Mouse (Mus musculus) lung, postnatal 0 days (tissue): ENCODE data around the gene Dcaf7. TPM values are rescaled to one million over a fixed set of nuclear protein-coding genes. Genes with fewer than 3 reads are reported as not detected.

Experiments
- ATAC-seq: fragments of 200-750 bp; cut with Nextera tagmentation; 2 replicates; pipeline ENCODE4 v1.8.0; 2017; ENCODE audit warnings: moderate library complexity
- DNase-seq: peaks from one replicate; pipeline ENCODE4 v3.0.0-alpha.2; 2016; ENCODE audit warnings: low spot score
- H3K27ac ChIP-seq: fragments of 300-500 bp; sonication (generic); 2 replicates; pipeline ENCODE4 v1.5.1; 2014; ENCODE audit warnings: antibody characterized with exemption, mild to moderate bottlenecking, low read length, mixed read lengths
- H3K27me3 ChIP-seq: fragments of 300-500 bp; sonication (generic); replicated peaks from 2 replicates; pipeline ENCODE4 v1.6.1; 2014; ENCODE audit warnings: low read length, mixed read lengths; ENCODE audit not compliant: insufficient read depth
- H3K36me3 ChIP-seq: fragments of 300-500 bp; sonication (generic); 2 replicates; pipeline ENCODE4 v1.6.1; 2014; ENCODE audit warnings: low read length, mixed read lengths; ENCODE audit not compliant: insufficient read depth
- H3K4me1 ChIP-seq: fragments of 300-500 bp; sonication (generic); 2 replicates; pipeline ENCODE4 v1.6.1; 2014; ENCODE audit warnings: antibody characterized with exemption, low read depth, low read length, mixed read lengths; ENCODE audit not compliant: insufficient read depth
- H3K4me2 ChIP-seq: fragments of 300-500 bp; sonication (generic); replicated peaks from 2 replicates; pipeline ENCODE4 v1.6.1; 2014; ENCODE audit warnings: low read depth, mild to moderate bottlenecking, low read length, moderate library complexity, mixed read lengths
- H3K4me3 ChIP-seq: fragments of 300-500 bp; sonication (generic); 2 replicates; pipeline ENCODE4 v1.5.1; 2014; ENCODE audit warnings: low read depth, low read length
- H3K9ac ChIP-seq: fragments of 300-500 bp; sonication (generic); replicated peaks from 2 replicates; pipeline ENCODE4 v1.6.1; 2014; ENCODE audit warnings: low read depth, mild to moderate bottlenecking
- H3K9me3 ChIP-seq: fragments of 300-500 bp; sonication (generic); 2 replicates; pipeline ENCODE4 v1.6.1; 2016; ENCODE audit warnings: low read length, mixed read lengths
- CTCF ChIP-seq: IDR thresholded peaks from 2 replicates; pipeline ENCODE4 v1.5.1; 2016; ENCODE audit warnings: antibody characterized with exemption, mild to moderate bottlenecking
- EP300 ChIP-seq: IDR thresholded peaks from 2 replicates; pipeline ENCODE4 v1.6.1; 2016; ENCODE audit warnings: antibody characterized with exemption, mild to moderate bottlenecking, control low read depth
- WGBS: fragments of 180-500 bp; shearing (Covaris S2); extraction: QIAGEN DNeasy Blood & Tissue Kit; methylation state at CpG from one replicate; pipeline ENCODE4 v1.1.7; 2014; 5-methylcytosine and 5-hydroxymethylcytosine counted together
- polyA plus RNA-seq: library from polyadenylated mRNA; unstranded; fragments of >200 nt; fragmentation: Nextera tagmentation; extraction: Ambion mirVana; gene quantifications from 2 replicates; pipeline ENCODE4 v1.2.1, GENCODE M21; 2015

Dcaf7 gene
- polyA plus RNA-seq, 1 experiment from 2014 or later, result 26.6 TPM

GRCm38 (mm10) chr11:106001718-106002117 is 35.0 kb upstream of the Dcaf7 start:
- Histone ChIP-seq H3K4me3 (no peak overlapping the region), H3K4me1 (no peaks in the 10 kb centered on the region), H3K9ac (no peak overlapping the region), H3K27ac (no peak overlapping the region), H3K27me3 (no peaks in the 10 kb centered on the region), H3K36me3 (no peaks in the 10 kb centered on the region), H3K9me3 (no peaks in the 10 kb centered on the region), H3K4me2 (no peak overlapping the region)
- no peak for ATAC-seq
- DNase-seq, result peak; percentile 73
- TF ChIP-seq CTCF (peak; percentile 74), EP300 (no peak)
- 39% methylated on average over 4 of the region's 4 CpGs for WGBS

- 65% methylated on average over 1 of the region's 1 CpGs for WGBS
Observed at GRCm38 (mm10) chr11:106004576-106004975, 32.1 kb upstream of the Dcaf7 start.

GRCm38 (mm10) chr11:106005970-106006369 is 30.7 kb upstream of the Dcaf7 start:
- H3K4me2 ChIP-seq, result no peak overlapping the region
- H3K9ac ChIP-seq, result no peak overlapping the region
- no peak for DNase-seq
- no peak for ATAC-seq
- no peaks in the 10 kb centered on the region for H3K9me3 ChIP-seq
- TF ChIP-seq EP300 (no peak), CTCF (no peak)
- no peak overlapping the region for H3K27ac ChIP-seq
- no peaks in the 10 kb centered on the region for H3K27me3 ChIP-seq
- 16% methylated on average over 5 of the region's 5 CpGs for WGBS
- H3K36me3 ChIP-seq, result no peaks in the 10 kb centered on the region
- H3K4me1 ChIP-seq, result no peaks in the 10 kb centered on the region
- no peak overlapping the region for H3K4me3 ChIP-seq

More at GRCm38 (mm10) chr11:106004576-106004975, 32.1 kb upstream of the Dcaf7 start:
- Histone ChIP-seq H3K4me1 (no peaks in the 10 kb centered on the region), H3K36me3 (no peaks in the 10 kb centered on the region), H3K9ac (no peak overlapping the region), H3K27me3 (no peaks in the 10 kb centered on the region), H3K4me2 (no peak overlapping the region), H3K27ac (no peak overlapping the region), H3K9me3 (no peaks in the 10 kb centered on the region), H3K4me3 (no peak overlapping the region)
- TF ChIP-seq EP300, result no peak
- TF ChIP-seq CTCF, result no peak
- ATAC-seq (no peak), DNase-seq (no peak)

GRCm38 (mm10) chr11:106007821-106008220 is 28.9 kb upstream of the Dcaf7 start, which contains the start of gene Kcnh6:
Kcnh6 (plus strand) TSS chr11:106008124.
- WGBS, result 1% methylated on average over 19 of the region's 25 CpGs
- H3K9me3 ChIP-seq, result no peaks in the 10 kb centered on the region
- H3K4me2 ChIP-seq, result peak within 1 kb of the TSS; percentile 54
- H3K4me3 ChIP-seq, result no peak within 1 kb of the TSS
- H3K36me3 ChIP-seq, result no peaks in the 10 kb centered on the region
- no peaks in the 10 kb centered on the region for H3K4me1 ChIP-seq
- H3K9ac ChIP-seq, result no peak within 1 kb of the TSS
- no peaks in the 10 kb centered on the region for H3K27me3 ChIP-seq
- ATAC-seq, result peak; percentile 91
- H3K27ac ChIP-seq, result no peak within 1 kb of the TSS
- DNase-seq, result peak; percentile 86
- TF ChIP-seq CTCF (no peak), EP300 (no peak)

GRCm38 (mm10) chr11:106012711-106013110 is 24.0 kb upstream of the Dcaf7 start:
- H3K9me3 ChIP-seq, result no peaks in the 10 kb centered on the region
- TF ChIP-seq CTCF (no peak), EP300 (no peak)
- H3K36me3 ChIP-seq, result no peaks in the 10 kb centered on the region
- no peak overlapping the region for H3K9ac ChIP-seq
- no peak for ATAC-seq
- H3K27me3 ChIP-seq, result no peaks in the 10 kb centered on the region
- no peak overlapping the region for H3K4me3 ChIP-seq
- DNase-seq, result no peak
- 47% methylated on average over 7 of the region's 7 CpGs for WGBS
- H3K4me1 ChIP-seq, result no peaks in the 10 kb centered on the region
- no peak overlapping the region for H3K4me2 ChIP-seq
- no peak overlapping the region for H3K27ac ChIP-seq

GRCm38 (mm10) chr11:106013556-106014225 is 23.0 kb upstream of the Dcaf7 start:
- Histone ChIP-seq H3K4me3 (no peak overlapping the region), H3K9ac (no peak overlapping the region), H3K4me1 (no peaks in the 10 kb centered on the region), H3K27ac (no peak overlapping the region), H3K36me3 (no peaks in the 10 kb centered on the region), H3K9me3 (no peaks in the 10 kb centered on the region), H3K4me2 (no peak overlapping the region), H3K27me3 (no peaks in the 10 kb centered on the region)
- ATAC-seq (no peak), DNase-seq (peak; percentile 52)
- WGBS, result 41% methylated on average over 11 of the region's 11 CpGs
- no peak for TF ChIP-seq EP300
- no peak for TF ChIP-seq CTCF
